Mouse (Mus musculus): ENCODE measurements around the gene Erbb4. TPM values are rescaled to one million over a fixed set of nuclear protein-coding genes. Genes with fewer than 3 reads are reported as not detected.

The Erbb4 gene
- polyA plus RNA-seq, 1 experiment, result not detected

DNA sequence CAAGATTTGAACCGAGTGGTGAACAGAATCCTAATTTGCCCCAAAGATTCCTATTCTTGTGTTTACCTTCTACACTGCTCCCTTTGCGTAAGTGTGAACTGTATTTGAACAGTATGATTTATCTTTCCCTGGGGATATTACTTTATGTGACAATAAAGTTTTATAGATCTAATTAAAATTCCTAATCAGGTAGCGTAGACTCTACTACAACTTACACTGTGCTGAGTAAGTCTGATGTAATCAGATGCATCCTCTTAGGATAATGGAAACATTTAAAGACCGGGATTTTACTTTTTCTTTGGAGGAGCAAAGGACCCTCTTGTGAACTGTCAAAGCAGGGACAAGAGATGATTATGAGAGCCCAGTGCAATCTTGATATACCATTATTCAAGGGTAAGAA is 433.2 kb downstream of the Erbb4 start:
- Histone ChIP-seq H3K4me2 (ENCODE audit: low read depth) (no peak overlapping the region), H3K36me3 (ENCODE audit: control insufficient read depth, insufficient read depth) (no peaks in the 10 kb centered on the region), H3ac (ENCODE audit: control insufficient read depth, insufficient read length) (no peak overlapping the region), H3K4me3 (no peak overlapping the region), H3K79me2 (ENCODE audit: control insufficient read depth, insufficient read depth) (no peaks in the 10 kb centered on the region), H3K27me3 (ENCODE audit: control insufficient read depth, insufficient read depth, insufficient read length) (no peaks in the 10 kb centered on the region)
- TF ChIP-seq REST (IDR thresholded peaks at IDR 0.05; ENCODE audit: insufficient read depth, insufficient read length), result no peak
- no peak for TF ChIP-seq USF1 (IDR thresholded peaks at IDR 0.05; ENCODE audit: low read depth)
- TF ChIP-seq POLR2A (IDR thresholded peaks at IDR 0.05; ENCODE audit: insufficient read length, low read depth), result no peak
- no peak for TF ChIP-seq CEBPB (IDR thresholded peaks at IDR 0.05; ENCODE audit: insufficient read depth, poor library complexity, severe bottlenecking)
- no peak for TF ChIP-seq TCF12 (IDR thresholded peaks at IDR 0.05; ENCODE audit: insufficient read depth, poor library complexity, severe bottlenecking)
- no peak for TF ChIP-seq TCF3 (IDR thresholded peaks at IDR 0.05; ENCODE audit: insufficient read length, low read depth)
- TF ChIP-seq E2F4 (IDR thresholded peaks at IDR 0.05; ENCODE audit: insufficient read depth), result no peak
- TF ChIP-seq SRF (IDR thresholded peaks at IDR 0.05; ENCODE audit: control insufficient read depth, insufficient read length, low read depth), result no peak
- no peak for TF ChIP-seq POLR2AphosphoS2 (IDR thresholded peaks at IDR 0.05; ENCODE audit: insufficient read length, low read depth)
- no peak for TF ChIP-seq MAX (IDR thresholded peaks at IDR 0.05; ENCODE audit: low read depth)
- TF ChIP-seq MYOG (IDR thresholded peaks at IDR 0.05; ENCODE audit: control insufficient read depth in 1 of 3, insufficient read depth in 1 of 3, insufficient read length in 2 of 3, low read depth in 2 of 3), result no peak

DNA sequence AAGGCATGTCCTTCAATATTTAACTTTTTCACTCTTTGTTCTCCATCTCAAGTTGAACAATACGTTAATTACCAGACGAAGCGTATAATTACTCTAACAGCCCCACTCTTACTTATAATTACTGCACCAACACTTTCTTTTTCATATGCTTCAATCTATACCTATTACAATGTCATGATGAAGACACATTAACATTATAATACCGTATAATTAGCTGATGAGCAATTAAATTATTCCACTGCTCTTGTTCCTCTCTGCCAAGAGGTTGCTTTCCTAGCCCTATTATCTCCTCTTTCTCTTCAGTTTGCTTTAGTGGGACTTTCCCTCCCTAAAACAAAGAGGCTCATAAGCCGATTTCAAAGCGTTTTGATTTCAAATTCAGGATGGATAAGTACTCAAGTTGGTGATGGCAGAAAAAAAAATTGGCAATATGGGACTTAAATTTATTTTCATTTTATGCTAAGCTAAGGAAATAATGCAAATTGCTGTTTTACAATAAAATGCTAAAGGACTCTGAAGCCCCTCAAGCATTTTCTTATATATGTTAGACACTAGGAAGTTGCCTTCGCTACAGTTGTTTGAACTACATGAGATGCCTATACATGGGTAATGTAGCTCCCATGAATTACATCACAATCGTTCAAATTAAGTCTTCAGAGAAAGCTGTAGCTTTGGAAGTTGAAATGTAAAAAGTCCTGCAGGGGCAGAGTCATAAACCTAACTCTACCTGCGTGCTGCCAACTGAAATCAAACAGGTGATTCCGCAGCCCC is 440.8 kb downstream of the Erbb4 start:
- no peaks in the 10 kb centered on the region for H3K79me2 ChIP-seq (ENCODE audit: control insufficient read depth, insufficient read depth)
- no peak for TF ChIP-seq POLR2A (IDR thresholded peaks at IDR 0.05; ENCODE audit: insufficient read length, low read depth)
- TF ChIP-seq E2F4 (IDR thresholded peaks at IDR 0.05; ENCODE audit: insufficient read depth), result no peak
- TF ChIP-seq TCF12 (IDR thresholded peaks at IDR 0.05; ENCODE audit: insufficient read depth, poor library complexity, severe bottlenecking), result no peak
- TF ChIP-seq CEBPB (IDR thresholded peaks at IDR 0.05; ENCODE audit: insufficient read depth, poor library complexity, severe bottlenecking), result no peak
- TF ChIP-seq MYOD1 (IDR thresholded peaks at IDR 0.05; ENCODE audit: control insufficient read depth in 1 of 3, insufficient read length in 2 of 3, low read depth in 2 of 3), result no peak
- no peak for TF ChIP-seq USF1 (IDR thresholded peaks at IDR 0.05; ENCODE audit: low read depth)
- no peak for TF ChIP-seq TCF3 (IDR thresholded peaks at IDR 0.05; ENCODE audit: insufficient read length, low read depth)
- TF ChIP-seq MAX (IDR thresholded peaks at IDR 0.05; ENCODE audit: low read depth), result no peak
- no peak for TF ChIP-seq SRF (IDR thresholded peaks at IDR 0.05; ENCODE audit: control insufficient read depth, insufficient read length, low read depth)
- TF ChIP-seq POLR2AphosphoS2 (IDR thresholded peaks at IDR 0.05; ENCODE audit: insufficient read length, low read depth), result no peak
- H3K4me3 ChIP-seq, result no peak overlapping the region
- H3K4me2 ChIP-seq (ENCODE audit: low read depth), result no peak overlapping the region
- no peaks in the 10 kb centered on the region for H3K36me3 ChIP-seq (ENCODE audit: control insufficient read depth, insufficient read depth)
- no peak overlapping the region for H3ac ChIP-seq (ENCODE audit: control insufficient read depth, insufficient read length)
- H3K27me3 ChIP-seq (ENCODE audit: control insufficient read depth, insufficient read depth, insufficient read length), result no peaks in the 10 kb centered on the region

DNA sequence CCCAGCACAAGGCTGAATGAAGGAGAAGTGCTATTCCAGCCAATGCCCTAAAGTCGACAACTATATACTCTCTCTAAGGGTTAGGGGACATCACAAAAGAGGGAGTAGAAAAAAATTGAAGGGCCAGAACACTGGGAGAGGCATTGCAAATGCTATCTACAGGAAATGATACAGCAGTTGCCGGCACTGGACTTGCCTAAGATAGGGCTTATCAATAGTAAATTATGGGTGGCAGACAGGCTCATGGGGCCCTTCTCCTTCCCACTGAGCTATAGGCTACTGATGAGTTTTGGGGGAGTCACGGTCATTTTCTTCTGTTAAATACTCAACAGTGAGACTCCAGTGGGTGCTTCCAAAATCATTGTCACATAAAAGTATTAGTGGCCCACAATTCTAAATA is 517.4 kb downstream of the Erbb4 start:
- H3K4me3 ChIP-seq, result no peak overlapping the region
- no peaks in the 10 kb centered on the region for H3K79me2 ChIP-seq (ENCODE audit: control insufficient read depth, insufficient read depth)
- H3K4me2 ChIP-seq (ENCODE audit: low read depth), result no peak overlapping the region
- H3K36me3 ChIP-seq (ENCODE audit: control insufficient read depth, insufficient read depth), result no peaks in the 10 kb centered on the region
- TF ChIP-seq MYOD1 (IDR thresholded peaks at IDR 0.05; ENCODE audit: control insufficient read depth in 1 of 3, insufficient read length in 2 of 3, low read depth in 2 of 3) (no peak), USF1 (IDR thresholded peaks at IDR 0.05; ENCODE audit: low read depth) (no peak), POLR2A (IDR thresholded peaks at IDR 0.05; ENCODE audit: insufficient read length, low read depth) (no peak), SRF (IDR thresholded peaks at IDR 0.05; ENCODE audit: control insufficient read depth, insufficient read length, low read depth) (no peak), MYOG (IDR thresholded peaks at IDR 0.05; ENCODE audit: control insufficient read depth in 1 of 3, insufficient read depth in 1 of 3, insufficient read length in 2 of 3, low read depth in 2 of 3) (no peak), TCF12 (IDR thresholded peaks at IDR 0.05; ENCODE audit: insufficient read depth, poor library complexity, severe bottlenecking) (no peak)
- H3ac ChIP-seq (ENCODE audit: control insufficient read depth, insufficient read length), result no peak overlapping the region
- no peaks in the 10 kb centered on the region for H3K27me3 ChIP-seq (ENCODE audit: control insufficient read depth, insufficient read depth, insufficient read length)

DNA sequence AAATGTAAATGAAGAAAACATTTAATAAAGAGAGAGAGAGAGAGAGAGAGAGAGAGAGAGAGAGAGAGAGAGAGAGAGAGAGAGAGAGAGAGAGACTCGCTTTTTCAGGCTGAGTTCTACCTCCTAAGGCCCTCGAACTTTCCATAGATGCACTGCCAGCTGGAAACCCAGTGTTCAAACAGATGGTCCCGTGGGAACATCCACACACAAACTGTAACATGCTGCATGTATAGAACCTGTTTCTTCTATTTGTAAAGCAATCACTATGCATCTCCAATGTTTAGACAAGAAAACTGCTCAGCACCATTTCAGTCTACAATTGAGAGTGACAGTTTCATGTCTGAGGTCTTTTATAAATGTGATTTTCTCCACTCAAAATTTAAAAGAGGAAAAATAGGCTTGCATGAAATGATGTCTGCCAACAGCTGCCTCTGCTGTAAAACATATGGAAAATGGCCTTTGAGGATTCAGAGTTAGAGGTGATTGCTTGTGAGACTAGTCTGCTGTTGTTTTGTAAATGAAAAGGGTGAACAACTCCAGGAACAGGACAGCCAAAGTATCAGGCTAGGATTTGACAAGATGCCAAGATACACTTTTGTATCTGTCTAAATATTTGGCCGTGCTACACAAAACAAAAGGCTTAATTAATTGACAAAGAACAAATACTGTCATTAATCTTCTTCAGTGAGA is 533.9 kb downstream of the Erbb4 start:
- TF ChIP-seq MYOG (IDR thresholded peaks at IDR 0.05; ENCODE audit: control insufficient read depth in 1 of 3, insufficient read depth in 1 of 3, insufficient read length in 2 of 3, low read depth in 2 of 3), result no peak
- Histone ChIP-seq H3K27me3 (ENCODE audit: control insufficient read depth, insufficient read depth, insufficient read length) (no peaks in the 10 kb centered on the region), H3K36me3 (ENCODE audit: control insufficient read depth, insufficient read depth) (no peaks in the 10 kb centered on the region), H3K4me3 (no peak overlapping the region), H3K79me2 (ENCODE audit: control insufficient read depth, insufficient read depth) (no peaks in the 10 kb centered on the region), H3ac (ENCODE audit: control insufficient read depth, insufficient read length) (no peak overlapping the region), H3K4me2 (ENCODE audit: low read depth) (no peak overlapping the region)

DNA sequence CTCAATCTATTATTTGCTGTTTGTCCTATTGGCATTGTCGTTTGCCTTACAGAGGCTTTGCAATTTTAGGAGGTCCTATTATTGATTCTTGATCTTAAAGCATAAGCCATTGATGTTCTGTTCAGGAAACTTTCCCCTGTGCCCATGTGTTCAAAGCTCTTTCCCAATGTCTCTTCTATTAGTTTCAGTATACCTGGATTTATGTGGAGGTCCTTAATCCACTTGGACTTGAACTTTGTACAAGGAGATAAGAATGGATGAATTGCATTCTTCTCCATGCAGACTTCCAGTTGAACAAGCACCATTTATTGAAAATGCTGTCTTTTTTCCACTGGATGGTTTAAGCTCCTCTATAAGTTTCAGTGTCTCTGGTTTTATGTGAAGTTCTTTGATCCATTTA is 536.9 kb downstream of the Erbb4 start:
- Histone ChIP-seq H3K27me3 (ENCODE audit: control insufficient read depth, insufficient read depth, insufficient read length) (no peaks in the 10 kb centered on the region), H3K36me3 (ENCODE audit: control insufficient read depth, insufficient read depth) (no peaks in the 10 kb centered on the region), H3ac (ENCODE audit: control insufficient read depth, insufficient read length) (no peak overlapping the region), H3K4me3 (no peak overlapping the region), H3K4me2 (ENCODE audit: low read depth) (no peak overlapping the region), H3K79me2 (ENCODE audit: control insufficient read depth, insufficient read depth) (no peaks in the 10 kb centered on the region)
- TF ChIP-seq E2F4 (IDR thresholded peaks at IDR 0.05; ENCODE audit: insufficient read depth) (no peak), TCF3 (IDR thresholded peaks at IDR 0.05; ENCODE audit: insufficient read length, low read depth) (no peak), TCF12 (IDR thresholded peaks at IDR 0.05; ENCODE audit: insufficient read depth, poor library complexity, severe bottlenecking) (no peak), MYOG (IDR thresholded peaks at IDR 0.05; ENCODE audit: control insufficient read depth in 1 of 3, insufficient read depth in 1 of 3, insufficient read length in 2 of 3, low read depth in 2 of 3) (no peak), CEBPB (IDR thresholded peaks at IDR 0.05; ENCODE audit: insufficient read depth, poor library complexity, severe bottlenecking) (no peak), USF1 (IDR thresholded peaks at IDR 0.05; ENCODE audit: low read depth) (no peak), MAX (IDR thresholded peaks at IDR 0.05; ENCODE audit: low read depth) (no peak), POLR2A (IDR thresholded peaks at IDR 0.05; ENCODE audit: insufficient read length, low read depth) (no peak), SRF (IDR thresholded peaks at IDR 0.05; ENCODE audit: control insufficient read depth, insufficient read length, low read depth) (no peak), REST (IDR thresholded peaks at IDR 0.05; ENCODE audit: insufficient read depth, insufficient read length) (no peak), MYOD1 (IDR thresholded peaks at IDR 0.05; ENCODE audit: control insufficient read depth in 1 of 3, insufficient read length in 2 of 3, low read depth in 2 of 3) (no peak), POLR2AphosphoS2 (IDR thresholded peaks at IDR 0.05; ENCODE audit: insufficient read length, low read depth) (no peak)
